Mouse (Mus musculus) cerebellum, adult (tissue): ENCODE results near the gene Crmp1.
A peak's percentile ranks its signal among the peaks of the same experiment; 100 is the strongest.

Experiments used
- ATAC-seq: cut with Nextera tagmentation; 2 replicates; pipeline ENCODE4 v1.9.2; 2017; ENCODE audit warnings: mild to moderate bottlenecking, moderate library complexity, mixed read lengths; ENCODE audit not compliant: insufficient number of reproducible peaks, low FRiP score, low TSS enrichment

Gene Crmp1

GRCm38 (mm10) chr5:37289236-37289635, 47.5 kb downstream of the Crmp1 start:
- peak; percentile 43; the same call in 1 of the 2 replicates for ATAC-seq

GRCm38 (mm10) chr5:37290983-37291382, 49.2 kb downstream of the Crmp1 start:
- ATAC-seq = no peak

GRCm38 (mm10) chr5:37296717-37297116, 55.0 kb downstream of the Crmp1 start:
- no peak for ATAC-seq

- ATAC-seq = 0 out of 2 replicates have a peak, but pooled peaks have one; percentile 19
These were observed 56.6 kb downstream of the Crmp1 start for GRCm38 (mm10) chr5:37298370-37298769.

GRCm38 (mm10) chr5:37310026-37310425, 68.3 kb downstream of the Crmp1 start:
- ATAC-seq = no peak

GRCm38 (mm10) chr5:37312980-37313722, 71.4 kb downstream of the Crmp1 start:
- ATAC-seq = no peak

GRCm38 (mm10) chr5:37318715-37319114, 77.0 kb downstream of the Crmp1 start:
- no peak for ATAC-seq

- ATAC-seq = no peak
These were observed 78.4 kb downstream of the Crmp1 start for GRCm38 (mm10) chr5:37320174-37320573.

- ATAC-seq = no peak
These were observed 79.0 kb downstream of the Crmp1 start for GRCm38 (mm10) chr5:37320761-37321160.

- ATAC-seq = no peak
These were observed 84.9 kb downstream of the Crmp1 start for GRCm38 (mm10) chr5:37326675-37327074.

- no peak for ATAC-seq
These were observed 88.9 kb downstream of the Crmp1 start for GRCm38 (mm10) chr5:37330449-37331132.

- ATAC-seq = no peak
These were observed 89.4 kb downstream of the Crmp1 start for GRCm38 (mm10) chr5:37331133-37331505.

GRCm38 (mm10) chr5:37332066-37332465, 90.3 kb downstream of the Crmp1 start:
- ATAC-seq = no peak

- no peak for ATAC-seq
These were observed 93.3 kb downstream of the Crmp1 start for GRCm38 (mm10) chr5:37335061-37335460.

- ATAC-seq = no peak
These were observed 94.9 kb downstream of the Crmp1 start, which contains the start of gene Evc for GRCm38 (mm10) chr5:37336485-37337105. Gene Evc (minus strand): TSS chr5:37336894.

GRCm38 (mm10) chr5:37337696-37338095, 96.0 kb downstream of the Crmp1 start:
- ATAC-seq = no peak

- no peak for ATAC-seq
These were observed 96.5 kb downstream of the Crmp1 start, which contains the start of gene Evc2 for GRCm38 (mm10) chr5:37338288-37338687. Gene Evc2 (plus strand): TSS chr5:37338499.
